Mouse (Mus musculus) frontal cortex, adult 2 months (tissue): ENCODE data around the gene Pola1. TPM values are rescaled to one million over a fixed set of nuclear protein-coding genes. Genes with fewer than 3 reads are reported as not detected.

Experiments
- DNase-seq, 2 experiments: peaks; one replicate each; pipeline ENCODE4 v3.0.0; 2022; ENCODE audit warnings: low spot score in 1 of 2; ENCODE audit errors: extremely low spot score in 1 of 2
- polyA plus RNA-seq: library from polyadenylated mRNA; depleted of rRNA; stranded (reverse); fragments of >200 nt; gene quantifications from 2 replicates; pipeline ENCODE4 v1.2.3, GENCODE M21; 2012; rRNA removed

The Pola1 gene
- 2.8 and 3.1 TPM in 2 replicates for polyA plus RNA-seq

DNA sequence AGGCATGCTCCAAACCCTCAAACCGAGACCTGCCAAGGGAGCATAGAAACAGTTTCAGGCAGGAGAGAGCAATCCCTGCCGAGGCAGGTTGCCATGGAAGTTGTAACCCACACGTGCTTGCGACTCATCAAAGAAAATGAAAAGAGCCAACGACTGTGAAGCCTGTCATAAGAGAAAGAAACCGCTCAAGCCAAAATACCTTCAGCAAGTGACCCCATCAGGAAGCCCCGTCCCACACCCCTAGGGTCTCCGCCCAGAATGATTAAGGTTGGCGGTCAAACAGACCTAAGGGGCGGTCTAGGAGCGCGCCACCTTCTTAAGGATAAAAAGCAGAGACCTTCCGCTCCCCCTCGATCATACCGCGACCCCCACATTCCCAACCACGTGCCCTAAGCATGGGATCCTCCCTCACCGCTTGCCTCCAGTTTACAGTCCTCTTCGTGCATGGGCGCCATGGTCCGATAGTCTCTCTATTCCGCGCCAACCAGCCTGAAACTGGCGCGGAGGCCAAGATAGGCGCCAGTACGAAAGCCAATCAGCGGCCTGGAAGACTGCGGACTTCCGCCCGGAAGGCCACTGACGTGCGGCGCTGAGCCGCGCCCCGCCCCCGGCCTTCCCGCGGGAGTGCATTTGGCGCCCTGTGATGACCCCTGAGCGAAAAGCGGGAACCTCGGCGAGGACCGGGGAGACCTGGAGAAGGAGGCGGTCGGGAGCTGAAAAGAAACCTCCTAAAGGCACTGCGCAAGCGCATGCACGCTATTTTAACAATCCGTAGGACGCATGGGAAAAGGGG lies at the start of gene Pola1:
Pola1 (minus strand) TSS at position 499 of the 793 bp plus-strand sequence.
- DNase-seq = peak; percentile 67 to 81

DNA sequence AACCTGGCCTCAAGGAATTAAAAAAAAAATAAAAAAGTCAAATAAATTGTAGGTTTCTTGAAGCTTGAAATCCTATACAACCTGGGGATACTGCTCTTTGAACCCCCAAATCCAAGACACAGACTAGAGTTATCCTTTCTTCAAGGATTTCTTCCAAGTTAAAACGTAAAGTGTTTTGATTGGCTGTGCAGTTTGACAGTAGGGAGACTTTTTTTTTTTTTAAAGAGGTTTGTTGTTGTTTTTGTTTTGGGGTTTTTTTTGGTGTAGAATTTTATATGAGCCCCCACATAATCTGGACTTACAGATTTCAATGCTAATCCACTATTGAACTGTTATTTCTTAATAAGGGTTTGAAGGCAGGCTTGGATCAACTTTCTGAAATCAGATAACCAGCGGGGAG lies 44.3 kb upstream of the Pola1 start:
- no peak for DNase-seq

DNA sequence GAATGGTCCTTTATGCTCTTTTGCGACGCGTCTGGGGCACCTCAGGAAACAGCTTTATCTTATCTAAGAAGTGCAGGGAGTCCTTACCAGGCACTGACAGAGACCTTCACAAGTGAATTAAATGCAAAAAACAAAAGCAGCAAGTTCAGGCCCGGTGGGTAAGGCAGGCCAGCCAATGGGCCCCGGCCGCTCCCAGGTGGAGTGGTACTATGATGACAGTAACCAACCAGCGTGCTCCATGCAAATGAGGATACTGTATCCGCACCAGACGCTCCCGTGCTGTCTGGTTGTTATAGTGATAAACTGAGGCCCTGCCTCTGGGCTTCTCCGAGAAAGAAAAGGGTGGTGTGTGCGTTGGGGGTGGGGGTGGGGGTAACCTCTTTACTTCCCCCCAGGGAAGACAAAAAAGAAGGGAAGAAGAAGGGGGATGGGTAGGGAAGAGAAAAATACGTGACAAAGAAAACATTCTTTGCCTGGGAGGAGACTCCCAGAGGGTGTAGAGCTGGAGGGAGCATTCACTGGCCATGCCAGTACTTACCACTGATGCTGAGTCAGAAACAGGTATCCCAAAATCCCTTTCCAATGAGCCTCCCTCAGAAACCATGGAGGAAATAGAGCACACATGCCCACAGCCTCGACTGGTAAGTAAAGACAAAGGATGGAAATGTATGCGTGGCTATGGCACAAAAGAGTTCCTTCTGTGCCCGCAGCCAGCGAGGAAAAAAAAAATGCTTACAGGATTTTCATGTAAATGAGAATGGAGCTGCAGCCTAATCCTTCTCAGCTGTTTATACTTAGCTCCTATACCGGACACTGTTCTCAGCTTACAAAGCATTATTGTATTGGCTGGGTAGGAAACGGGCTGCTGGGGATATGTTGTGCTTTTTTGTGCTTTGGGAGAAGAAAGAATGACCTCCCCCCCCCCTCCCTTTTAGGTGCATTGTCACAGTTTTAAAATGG lies 43.2 kb upstream of the Pola1 start:
- peak; percentile 44 to 68 for DNase-seq

DNA sequence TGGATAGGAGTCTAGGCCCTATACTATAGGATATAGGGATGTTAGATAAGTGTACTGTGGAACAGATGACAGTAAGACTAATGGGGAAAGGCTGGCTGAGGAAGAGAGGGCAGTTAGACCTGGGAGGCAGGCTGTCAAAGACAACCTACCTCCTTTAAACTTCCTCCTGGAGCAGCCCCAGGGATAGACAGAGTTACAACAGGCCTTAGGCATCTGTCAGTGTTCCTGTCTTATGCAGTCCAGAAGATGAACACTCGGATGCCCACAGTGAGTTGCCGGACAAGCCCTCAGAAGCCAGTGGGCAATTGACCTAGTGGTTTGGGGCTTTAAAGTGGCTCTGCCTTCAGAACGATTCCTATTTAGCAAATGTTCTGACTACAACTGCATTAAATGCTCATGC lies 42.5 kb upstream of the Pola1 start:
- no peak for DNase-seq

DNA sequence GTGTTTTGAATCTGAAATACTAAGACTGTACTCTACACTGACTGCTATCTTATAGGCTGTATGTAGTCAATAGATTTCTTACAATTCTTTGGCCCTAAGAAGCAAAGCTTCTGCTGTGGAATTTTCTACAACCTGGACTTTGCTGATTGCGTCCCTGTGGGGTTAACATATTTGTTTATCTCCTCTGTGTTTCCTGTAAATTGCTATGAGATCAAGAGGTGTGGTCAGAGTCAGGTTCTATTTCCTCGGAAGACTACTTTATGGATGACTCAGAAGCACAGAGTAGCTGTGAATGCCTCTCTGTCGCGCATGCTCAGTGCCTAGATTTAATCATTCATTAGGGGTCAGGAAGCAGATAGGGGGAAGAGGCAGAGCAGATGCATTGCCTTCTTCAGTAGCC lies 32.8 kb upstream of the Pola1 start:
- DNase-seq = no peak

DNA sequence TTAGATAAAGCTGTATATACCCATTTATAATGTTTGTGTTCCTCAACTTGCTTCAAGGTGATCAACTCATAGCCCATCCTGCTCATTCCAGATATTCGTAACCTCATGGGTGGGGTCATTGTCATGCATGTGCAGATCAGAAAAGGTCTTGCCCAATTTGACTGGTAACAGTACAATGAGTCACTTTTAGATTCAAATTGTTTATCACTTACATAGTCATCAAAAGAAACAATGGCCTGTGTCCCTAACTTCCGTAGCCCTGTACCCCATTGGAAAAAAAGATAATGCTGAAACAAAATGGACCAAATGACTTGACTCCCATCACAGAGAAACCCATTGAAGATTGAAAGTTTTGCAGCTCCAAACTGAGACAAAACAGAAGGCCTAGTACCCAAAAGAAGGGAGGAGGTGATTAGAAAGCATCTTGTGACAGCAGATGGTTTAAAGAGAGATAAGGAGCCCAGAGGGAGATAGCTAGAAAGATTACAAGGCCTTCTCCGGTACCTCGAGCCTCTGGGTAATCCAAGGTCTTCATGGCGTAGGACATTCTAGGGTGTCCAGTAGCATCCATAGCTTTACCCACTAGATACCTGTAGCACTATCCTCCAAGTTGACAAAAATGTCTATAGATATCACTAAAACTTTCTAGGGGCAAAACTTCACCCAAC lies 32.1 kb upstream of the Pola1 start:
- DNase-seq = no peak

DNA sequence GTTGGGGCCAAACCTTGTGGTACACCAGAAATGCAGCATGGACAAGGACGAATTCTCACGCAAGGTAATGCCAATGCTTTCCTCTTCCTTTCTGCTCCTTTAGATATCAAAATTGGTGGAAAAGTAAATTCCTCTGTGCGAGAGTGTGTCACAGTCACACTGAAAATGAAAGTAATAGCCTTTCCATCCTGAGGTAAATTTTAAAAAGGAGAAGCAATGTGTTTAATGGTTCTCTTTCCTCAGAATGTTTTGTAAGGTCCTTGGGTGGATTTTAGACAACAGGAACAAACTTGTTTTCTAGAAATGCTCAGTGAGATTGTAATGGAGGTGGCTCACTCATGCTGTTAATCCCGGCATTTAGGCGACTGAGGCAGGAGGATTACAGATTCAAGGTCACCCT lies 23.2 kb upstream of the Pola1 start:
- DNase-seq = no peak

DNA sequence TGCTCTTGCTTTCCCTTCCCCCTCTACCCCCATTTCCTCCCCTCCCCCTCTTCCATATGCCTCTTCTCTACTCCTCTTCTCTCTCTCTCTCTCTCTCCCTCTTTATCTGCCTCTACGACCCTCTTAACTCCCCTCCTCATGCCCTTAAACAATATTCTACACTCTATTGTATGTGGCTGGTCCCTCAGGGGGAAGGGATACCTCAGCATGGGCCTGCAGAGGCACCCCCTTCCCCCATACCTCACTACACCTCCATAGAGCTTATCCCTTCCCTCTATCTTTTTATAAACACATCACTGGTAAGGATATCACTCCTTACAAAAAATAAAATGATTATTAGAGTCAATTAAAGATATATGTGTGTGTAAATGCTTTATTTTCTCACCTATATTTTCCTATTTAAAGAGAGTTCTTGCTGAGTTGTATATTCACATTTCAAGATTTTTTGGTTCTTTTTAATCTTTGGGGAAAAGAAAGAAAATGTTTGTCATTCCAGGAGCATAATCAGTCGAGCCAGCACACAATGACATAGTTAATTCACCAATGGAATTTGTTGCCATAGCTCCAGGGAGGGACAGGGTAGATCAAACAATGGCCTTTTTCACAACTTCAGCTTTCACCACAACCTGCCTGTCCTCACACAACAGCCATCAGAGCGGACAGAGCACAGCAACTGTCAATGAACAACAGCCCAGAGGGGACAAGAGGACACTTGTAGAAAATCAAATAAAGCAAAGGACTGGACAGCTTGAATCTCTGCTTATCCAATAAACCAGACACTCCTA lies 22.5 kb upstream of the Pola1 start, which contains the start of gene Pcyt1b:
Pcyt1b (plus strand) TSS at position 646 of the 785 bp plus-strand sequence.
- DNase-seq = no peak

DNA sequence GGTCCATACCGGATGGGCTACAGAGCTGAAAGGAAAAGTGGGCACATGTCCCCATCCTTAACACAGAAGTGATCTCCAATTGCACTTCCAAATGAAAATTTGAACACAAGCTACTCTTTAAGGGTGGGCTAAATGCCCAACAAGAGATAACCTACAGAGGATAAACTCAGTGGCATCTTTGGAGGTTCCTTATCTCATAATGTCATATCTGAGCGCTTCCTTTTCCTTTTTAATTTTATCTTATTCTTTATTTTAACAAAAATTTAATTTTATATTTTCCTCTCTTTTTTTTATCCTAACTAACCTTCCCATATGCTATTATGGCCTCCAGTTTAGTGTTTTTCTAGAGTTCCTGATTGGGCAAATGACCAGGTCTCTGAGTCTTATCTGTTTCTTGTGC lies 18.8 kb upstream of the Pola1 start:
- no peak for DNase-seq

DNA sequence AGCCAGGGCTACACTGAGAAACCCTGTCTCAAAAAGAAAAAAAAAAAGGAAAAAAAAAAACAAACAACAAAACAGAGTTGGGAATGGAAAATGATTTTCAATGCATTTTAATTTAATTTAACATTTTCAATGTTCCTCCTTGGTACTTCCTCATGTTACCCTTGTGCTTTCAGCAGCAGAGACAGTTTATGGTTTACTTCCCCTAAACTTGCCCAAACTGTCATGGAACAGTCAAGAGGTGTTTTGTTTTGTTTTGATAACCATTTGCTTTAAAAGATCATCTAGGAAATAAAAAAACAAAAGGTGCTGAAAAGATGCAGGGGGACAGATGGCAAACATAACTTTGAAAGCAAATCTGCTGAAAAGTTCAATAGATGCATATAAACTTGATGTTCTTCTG lies 12.1 kb upstream of the Pola1 start:
- no peak for DNase-seq

DNA sequence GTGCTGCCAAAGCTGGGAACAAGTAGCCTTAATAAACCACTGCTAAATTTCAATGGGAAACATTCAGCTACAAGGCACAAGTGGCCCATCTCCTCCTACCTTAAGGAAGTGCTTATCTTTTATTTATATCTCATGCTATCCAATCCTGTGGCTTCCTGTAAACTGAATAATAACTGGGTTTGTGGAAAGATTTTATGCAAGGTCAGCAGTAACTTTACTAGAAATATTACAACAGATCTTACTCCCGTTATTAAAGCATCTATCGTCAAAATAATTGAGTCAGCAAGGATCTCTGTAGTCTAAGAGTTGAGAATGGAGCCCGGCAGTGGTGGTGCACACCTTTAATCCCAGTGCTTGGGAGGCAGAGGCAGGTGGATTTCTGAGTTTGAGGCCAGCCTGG lies 11.6 kb upstream of the Pola1 start:
- no peak for DNase-seq

DNA sequence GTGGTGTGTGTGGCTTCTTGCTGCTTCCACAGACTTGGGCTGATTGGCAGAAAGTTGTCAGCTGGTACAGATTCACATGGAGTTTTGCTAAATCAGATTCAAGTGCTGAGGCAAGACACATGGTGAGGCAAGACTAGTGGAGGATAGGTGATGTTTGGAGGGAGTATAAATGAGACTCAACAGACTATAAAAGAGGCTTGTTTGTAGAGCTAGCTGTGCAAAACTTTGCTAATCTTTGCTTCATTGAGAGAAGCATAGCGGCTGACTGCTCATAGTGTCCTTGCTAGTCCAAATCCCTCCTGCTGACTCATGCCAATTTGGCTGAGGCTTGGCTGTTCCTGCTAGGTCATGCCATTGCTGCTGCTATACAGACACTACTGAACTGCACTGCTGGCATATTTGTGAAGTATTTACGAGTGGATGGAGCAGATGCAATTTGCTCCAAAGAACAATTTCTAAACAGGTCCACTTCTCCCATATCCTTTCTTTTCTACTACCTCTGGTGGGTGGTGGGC lies 3.0 kb upstream of the Pola1 start:
- no peak for DNase-seq

DNA sequence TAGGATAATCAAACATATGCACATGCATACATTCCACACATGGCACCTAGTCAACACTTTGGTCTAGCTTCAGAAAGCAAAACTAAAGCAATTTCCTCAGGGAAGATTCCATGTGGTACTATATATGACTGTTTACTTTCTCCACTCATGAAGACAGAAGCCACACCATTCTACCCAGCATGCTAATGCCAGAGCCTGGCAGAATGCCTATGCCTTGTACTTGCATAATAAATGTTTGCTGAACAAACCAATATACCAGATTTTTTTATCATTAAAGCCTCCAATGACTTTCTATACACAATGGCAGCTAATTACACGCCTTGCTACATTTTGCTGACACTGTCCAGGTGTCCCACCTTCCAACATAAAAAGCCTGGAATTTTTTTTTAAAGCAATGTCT lies 1.7 kb downstream of the Pola1 start:
- DNase-seq = no peak

DNA sequence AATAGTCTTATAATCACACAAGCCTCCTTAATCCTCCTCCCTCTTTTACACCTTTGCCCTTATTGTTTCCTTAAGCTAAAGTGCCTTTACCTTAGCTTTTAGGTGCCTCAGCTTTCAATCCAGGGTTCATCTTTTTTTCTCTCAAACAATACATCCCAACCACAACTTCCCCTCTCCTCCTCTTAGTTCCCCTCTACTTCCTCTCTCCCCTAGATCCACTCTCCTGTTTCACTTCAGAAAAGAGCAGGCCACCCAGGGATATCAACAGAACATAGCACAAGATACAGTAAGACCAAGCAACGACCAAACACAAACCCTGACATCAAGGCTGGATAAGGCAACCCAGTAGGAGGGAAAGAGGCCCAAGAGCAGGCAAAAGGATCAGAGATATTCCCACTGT lies 29.7 kb downstream of the Pola1 start:
- no peak for DNase-seq

DNA sequence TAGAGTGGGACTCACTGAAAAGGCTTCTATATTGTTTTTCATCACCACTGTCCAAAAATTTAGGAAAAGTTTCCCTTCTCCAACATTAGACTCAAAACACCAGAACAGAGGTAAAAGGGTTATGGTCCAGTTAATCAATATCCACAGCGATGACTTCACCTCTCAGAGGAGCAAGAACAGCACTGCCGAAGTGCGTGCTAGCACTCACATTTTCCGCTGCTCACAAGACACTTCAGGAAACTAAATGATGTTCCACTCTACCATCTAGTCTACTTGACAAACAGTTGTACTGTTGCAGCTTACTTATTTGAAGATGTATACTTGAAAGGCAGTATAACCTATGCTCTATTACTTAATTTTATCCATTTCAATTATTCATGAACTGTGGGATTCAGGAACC lies 37.7 kb downstream of the Pola1 start:
- no peak for DNase-seq

DNA sequence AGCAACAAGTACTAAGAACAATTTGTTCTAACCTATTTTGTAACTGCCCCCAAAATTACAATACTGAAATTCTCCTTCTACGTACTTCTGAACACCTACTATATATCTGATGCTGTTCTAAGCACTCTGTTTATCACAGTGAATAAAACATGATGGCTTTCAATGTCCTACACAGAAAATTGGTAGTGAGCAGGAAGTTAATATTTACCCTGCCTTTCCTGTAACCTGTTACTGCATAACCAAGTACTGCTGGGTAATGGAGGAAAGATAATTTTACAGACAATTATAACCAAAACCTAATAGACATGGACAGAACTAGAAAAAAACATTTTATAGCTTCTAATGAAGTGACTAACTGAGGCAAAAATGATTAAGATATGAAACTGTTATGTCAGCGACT lies 51.0 kb downstream of the Pola1 start:
- no peak for DNase-seq

DNA sequence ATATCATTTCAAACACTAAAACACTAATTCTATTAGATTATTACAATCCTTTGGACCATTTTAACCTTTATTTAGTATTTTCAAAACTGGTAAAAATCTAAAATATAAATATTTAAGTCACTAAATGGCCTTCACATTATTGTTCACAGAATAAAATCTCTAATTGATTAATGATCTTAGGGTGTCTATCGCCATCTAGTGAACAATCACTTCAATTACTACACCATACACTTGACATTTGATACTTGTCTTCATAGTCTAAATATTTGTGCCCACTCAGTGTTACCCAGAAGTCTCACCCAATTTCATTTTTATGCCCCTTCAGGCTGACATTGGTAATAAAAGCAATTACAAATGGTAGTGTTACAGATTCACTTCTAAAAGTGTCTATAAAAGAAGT lies 74.8 kb downstream of the Pola1 start:
- no peak for DNase-seq

DNA sequence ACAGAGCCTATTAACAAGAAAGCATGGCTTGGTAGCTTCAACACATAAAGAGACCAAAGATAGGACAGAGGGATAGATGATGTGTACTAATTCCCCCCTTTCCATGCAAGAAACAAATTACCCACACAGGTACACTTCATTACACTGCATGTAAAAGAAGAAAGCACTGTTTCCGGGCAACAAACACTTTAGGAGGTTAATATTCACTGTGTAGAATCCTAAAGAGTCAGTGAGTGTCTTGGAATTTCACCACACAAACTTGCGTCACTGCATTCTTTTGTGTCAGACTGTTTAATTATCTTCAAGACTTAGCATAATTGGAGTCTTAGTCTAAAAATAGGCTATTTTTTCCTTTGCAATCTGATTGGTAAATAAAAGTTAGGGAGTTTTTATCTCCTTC lies 92.2 kb downstream of the Pola1 start:
- DNase-seq = no peak

DNA sequence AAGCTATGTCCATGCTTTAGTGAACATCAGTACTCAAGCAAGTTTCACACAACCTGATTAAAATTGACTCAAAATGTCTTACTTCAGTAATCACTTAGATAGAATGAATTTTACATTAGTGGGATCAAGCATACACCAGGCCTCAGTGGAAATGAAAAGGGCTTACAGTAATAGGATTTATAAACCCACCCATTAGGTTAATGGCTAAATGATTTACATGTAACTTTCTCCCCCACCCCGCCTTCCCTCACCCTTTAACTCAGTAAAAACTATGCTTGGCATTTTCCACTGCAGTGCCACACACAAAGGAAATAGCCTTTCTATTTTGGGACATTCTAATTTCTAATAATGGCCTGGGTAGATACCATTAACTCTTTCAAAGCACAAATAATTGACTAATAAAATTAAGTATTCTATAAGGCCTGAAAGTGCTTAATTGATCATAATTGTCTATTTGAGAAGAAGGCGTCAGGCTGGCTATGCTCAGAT lies 129.0 kb downstream of the Pola1 start:
- DNase-seq = no peak

DNA sequence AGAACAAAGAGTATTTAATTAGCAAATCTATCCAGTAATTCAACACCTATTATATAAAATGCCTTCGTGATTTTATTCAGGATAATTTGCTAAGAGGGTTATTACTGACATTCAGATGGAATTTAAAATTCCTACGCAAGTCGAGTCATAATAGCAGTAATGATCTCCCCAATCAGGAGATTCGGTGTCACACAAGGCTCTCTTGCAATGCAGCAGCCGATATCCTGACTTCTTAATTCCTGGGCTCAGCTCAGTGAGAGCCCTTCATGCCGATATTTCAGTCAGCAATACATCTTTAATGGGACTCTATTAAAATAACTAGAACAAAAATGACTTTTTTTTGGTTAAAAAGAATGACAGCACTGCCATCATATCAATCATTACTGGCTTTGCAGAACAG lies 134.4 kb downstream of the Pola1 start:
- DNase-seq = peak in 1 of 2 experiments; percentile 5
